Mouse (Mus musculus): ENCODE data around the gene Slc25a35.
"Not testable (repeated sequence)": the region's sequence is repeated elsewhere in the genome, so short reads cannot be mapped to it uniquely, and the experiment has no call there.

Gene Slc25a35

DNA sequence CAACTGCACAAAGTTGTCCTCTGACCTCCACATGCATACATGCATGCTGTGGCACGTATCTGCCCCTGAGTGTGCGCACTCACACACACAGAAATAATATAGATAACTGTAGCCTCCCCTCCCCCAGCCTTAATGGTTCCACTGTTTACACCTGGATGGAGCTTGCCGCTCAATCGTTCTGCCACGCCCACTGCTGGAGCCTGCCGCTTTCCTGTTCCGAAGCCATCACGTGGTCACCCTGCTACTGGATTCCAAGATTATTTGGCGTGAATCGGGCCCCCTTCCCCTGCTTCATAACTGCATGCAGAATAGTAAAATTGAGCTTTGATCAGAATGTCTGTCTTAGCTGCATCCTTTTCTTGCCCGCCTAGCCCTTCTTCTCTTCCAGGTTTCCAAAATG lies 5.8 kb upstream of the Slc25a35 start:
- DNase-seq: not testable (repeated sequence)

GRCm38 (mm10) chr11:68963405-68963804 lies 4.5 kb upstream of the Slc25a35 start:
- DNase-seq: no peak

DNA sequence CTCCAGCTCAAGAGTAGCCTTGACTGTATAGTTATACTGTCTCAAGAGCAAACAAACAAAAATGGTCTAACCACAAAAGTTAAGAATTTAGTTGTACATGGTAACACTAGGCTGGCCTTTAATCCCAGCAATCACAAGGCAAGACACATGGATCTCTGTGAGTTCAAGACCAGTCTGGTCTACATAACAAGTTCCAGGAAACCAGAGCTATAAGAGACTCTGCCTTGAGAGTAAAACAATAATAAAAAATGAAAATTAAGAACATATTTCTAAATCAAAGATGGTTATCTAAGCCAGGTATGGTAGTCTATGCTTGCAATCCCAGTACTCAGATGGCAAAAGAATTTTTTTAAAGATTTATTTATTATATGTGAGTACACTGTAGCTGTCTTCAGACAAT lies 2.9 kb upstream of the Slc25a35 start:
- DNase-seq: no peak

- peak; percentile 75 to 77 for DNase-seq
These were observed 2.1 kb upstream of the Slc25a35 start for GRCm38 (mm10) chr11:68965845-68966244.

DNA sequence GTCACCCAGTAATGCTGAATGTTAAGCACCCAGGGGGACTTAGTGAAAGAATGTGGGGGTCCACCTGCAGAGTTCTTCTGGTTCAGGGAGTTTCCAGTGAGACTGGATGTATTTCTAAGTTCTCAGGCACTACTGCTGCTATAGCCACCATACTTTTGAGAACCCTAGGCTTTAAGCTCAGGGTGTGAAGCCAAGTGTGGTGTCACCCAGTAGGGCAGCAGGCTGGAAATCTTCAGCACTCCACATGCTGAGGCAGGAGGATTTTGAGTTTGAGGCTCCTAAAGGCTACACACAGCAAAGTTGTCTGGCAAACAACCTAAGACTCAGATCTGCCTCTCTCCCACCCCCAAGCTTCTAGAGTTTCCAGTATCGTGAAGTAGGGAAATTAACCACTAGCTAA lies 1.4 kb upstream of the Slc25a35 start:
- no peak for DNase-seq

- no peak for DNase-seq
These were observed 821 bp downstream of the Slc25a35 start for GRCm38 (mm10) chr11:68968752-68969151.

DNA sequence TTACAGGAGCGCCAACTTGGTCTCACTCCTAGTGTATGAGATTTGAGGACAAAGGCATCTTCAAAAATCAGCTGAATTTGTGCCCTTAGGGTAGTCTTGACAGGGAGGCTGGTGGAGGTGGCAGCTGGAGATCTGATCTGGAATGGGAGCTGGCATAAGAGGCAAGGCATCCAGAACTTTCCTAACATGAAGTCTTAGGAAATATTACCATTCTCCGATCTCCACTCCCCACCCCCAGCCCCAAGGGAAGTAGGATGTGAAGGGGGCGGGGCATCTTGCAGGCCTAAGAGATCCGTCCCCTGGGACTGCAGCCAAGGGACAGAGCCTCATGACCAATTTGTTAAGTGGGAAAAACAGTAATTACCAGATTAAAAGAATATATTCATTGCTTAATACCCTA lies 2.3 kb downstream of the Slc25a35 start:
- DNase-seq: peak; percentile 51 to 66

- peak; percentile 92 to 94 for DNase-seq
These were observed 5.5 kb downstream of the Slc25a35 start for GRCm38 (mm10) chr11:68973250-68974058.

- DNase-seq: no peak
These were observed 6.1 kb downstream of the Slc25a35 start for GRCm38 (mm10) chr11:68974059-68974450.

- DNase-seq: no peak
These were observed 7.2 kb downstream of the Slc25a35 start, which contains the start of gene Rangrf for GRCm38 (mm10) chr11:68975085-68975484. TSS of gene Rangrf (minus strand) at chr11:68975185.

DNA sequence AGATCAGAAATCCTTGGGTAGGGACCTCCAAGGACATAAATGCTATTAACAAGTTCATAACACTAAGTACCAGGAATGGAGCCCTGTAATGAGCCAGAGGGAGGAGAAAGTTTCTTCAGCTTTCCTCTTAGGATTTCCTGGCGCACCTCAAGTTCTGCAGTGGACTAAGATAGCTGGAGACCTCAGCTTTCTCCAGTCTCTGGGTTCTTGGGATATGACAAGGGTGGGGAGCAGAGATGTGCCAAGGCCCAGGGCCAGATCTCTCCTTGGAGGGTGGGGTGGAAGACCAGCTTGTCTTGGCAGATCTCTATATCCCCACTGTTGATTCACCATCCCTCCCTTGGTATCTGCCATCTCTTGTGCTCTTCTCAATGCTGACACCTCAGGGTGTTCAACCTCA lies 7.7 kb downstream of the Slc25a35 start:
- DNase-seq: no peak

GRCm38 (mm10) chr11:68979320-68979733 lies 11.4 kb downstream of the Slc25a35 start:
- DNase-seq: no peak

DNA sequence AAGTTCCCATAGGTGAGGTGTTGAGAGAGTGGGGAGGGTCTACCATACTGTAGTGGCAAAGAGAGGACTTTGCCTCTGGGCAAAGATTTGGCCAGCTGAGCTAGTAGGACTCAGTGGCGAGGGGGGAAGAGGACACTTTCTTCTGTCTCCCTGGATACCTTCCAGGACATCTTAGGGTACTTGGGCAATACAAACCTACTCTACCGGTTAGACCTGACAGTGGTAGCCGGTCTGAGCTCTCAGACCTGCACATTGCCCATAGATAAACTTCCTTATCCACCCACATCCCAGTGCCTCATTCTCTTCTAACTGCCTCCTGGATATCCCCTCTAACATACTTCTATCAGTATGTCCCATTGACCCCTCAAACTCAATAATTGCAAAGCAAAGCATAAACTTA lies 13.0 kb downstream of the Slc25a35 start:
- DNase-seq: no peak

GRCm38 (mm10) chr11:68982639-68983369 lies 14.9 kb downstream of the Slc25a35 start:
- DNase-seq: peak; percentile 92

DNA sequence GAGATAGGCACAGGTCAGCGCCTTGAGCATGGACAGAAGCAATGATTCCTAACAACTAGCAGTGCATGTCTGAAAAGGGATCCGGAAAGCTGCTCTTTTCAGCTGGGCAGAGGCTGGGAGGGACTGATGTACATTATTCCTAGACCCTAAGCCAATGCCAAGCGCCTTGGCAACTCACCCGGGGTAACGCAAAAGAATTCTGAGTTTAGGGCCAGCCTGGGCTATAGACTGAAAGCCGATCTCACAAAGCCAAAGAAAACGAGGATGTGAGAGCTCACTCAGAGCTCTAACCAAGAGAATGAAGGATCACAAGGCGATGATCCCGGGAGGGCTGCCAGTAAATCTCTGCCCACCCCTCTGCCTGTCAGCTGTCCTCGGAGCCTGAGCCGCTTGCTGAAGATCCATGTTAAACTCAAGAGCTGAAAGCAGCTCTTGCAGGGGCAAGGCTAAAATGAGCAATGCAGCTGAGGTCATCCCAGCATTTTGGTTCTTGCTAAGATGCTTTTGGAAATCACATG lies 19.5 kb downstream of the Slc25a35 start:
- DNase-seq: no peak

GRCm38 (mm10) chr11:68988341-68988740 lies 20.4 kb downstream of the Slc25a35 start:
- DNase-seq: no peak

DNA sequence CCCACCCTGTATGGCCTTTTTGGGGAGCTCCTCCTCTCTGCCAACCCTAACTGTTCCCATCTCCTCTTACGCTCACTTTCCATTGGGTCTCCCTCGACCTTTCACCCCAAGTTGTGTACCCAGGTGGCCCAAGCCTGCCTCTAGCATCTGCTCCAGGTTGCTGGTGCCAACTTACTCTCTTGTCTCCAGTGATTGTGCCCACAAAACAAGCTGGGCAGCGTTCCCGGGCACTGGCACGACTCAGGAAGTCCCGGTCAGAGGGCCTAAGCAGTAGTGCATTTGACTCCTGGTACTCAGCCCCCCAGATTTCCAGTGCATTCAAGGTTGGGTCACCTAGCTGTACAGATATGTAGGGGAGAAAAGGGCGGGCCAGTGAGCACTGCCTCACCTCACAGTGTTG lies 25.2 kb downstream of the Slc25a35 start:
- no peak for DNase-seq

- DNase-seq: peak; percentile 44 to 46
These were observed 26.4 kb downstream of the Slc25a35 start for GRCm38 (mm10) chr11:68994377-68994776.

DNA sequence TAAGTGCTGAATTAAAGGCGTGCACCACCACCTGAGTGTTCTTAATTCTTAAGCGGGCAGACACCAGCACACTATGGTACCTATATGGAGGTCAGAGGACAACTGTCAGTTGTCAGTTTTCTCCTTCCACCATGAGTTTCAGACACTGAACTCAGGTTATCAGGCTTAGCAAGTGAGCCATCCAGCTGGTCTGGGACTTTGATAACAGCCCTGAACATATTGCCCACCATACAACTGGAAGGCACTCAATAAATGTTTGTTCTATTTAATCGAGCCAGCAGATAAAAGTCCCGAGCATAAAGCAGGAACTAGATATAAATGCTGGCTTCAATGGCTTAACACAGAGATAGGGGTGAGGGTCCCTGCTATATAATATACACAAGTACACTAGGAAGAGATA lies 29.1 kb downstream of the Slc25a35 start:
- DNase-seq: no peak

- DNase-seq: not testable (repeated sequence)
These were observed 34.9 kb downstream of the Slc25a35 start for GRCm38 (mm10) chr11:69002782-69003181.

GRCm38 (mm10) chr11:69003592-69003991 lies 35.7 kb downstream of the Slc25a35 start:
- peak; percentile 52 to 59 for DNase-seq

GRCm38 (mm10) chr11:69005193-69005592 lies 37.3 kb downstream of the Slc25a35 start:
- DNase-seq: no peak

GRCm38 (mm10) chr11:69006575-69006974 lies 38.6 kb downstream of the Slc25a35 start:
- not testable (repeated sequence) for DNase-seq
